Mouse (Mus musculus) ES-E14 (cell line): ENCODE measurements around the gene Samd1.

ENCODE experiments used
- CHD2 ChIP-seq: IDR thresholded peaks from 2 replicates; pipeline ENCODE4 v1.6.1; 2014; ENCODE audit warnings: mild to moderate bottlenecking, low read depth, low read length, inconsistent platforms
- HCFC1 ChIP-seq: IDR thresholded peaks from 2 replicates; pipeline ENCODE4 v1.6.1; 2012; ENCODE audit warnings: low read length, inconsistent platforms, borderline replicate concordance; ENCODE audit not compliant: insufficient read depth
- MAFK ChIP-seq: IDR thresholded peaks from 2 replicates; pipeline ENCODE4 v1.6.1; 2014; ENCODE audit warnings: mild to moderate bottlenecking, low read depth, low read length, inconsistent platforms; ENCODE audit not compliant: insufficient read depth
- ZC3H11A ChIP-seq: IDR thresholded peaks from 2 replicates; pipeline ENCODE4 v1.6.1; 2012; ENCODE audit warnings: low read depth, mild to moderate bottlenecking, inconsistent platforms, low read length, borderline replicate concordance
- ZNF384 ChIP-seq: IDR thresholded peaks from 2 replicates; pipeline ENCODE4 v1.6.1; 2012; ENCODE audit warnings: low read depth, low read length, inconsistent platforms

DNA sequence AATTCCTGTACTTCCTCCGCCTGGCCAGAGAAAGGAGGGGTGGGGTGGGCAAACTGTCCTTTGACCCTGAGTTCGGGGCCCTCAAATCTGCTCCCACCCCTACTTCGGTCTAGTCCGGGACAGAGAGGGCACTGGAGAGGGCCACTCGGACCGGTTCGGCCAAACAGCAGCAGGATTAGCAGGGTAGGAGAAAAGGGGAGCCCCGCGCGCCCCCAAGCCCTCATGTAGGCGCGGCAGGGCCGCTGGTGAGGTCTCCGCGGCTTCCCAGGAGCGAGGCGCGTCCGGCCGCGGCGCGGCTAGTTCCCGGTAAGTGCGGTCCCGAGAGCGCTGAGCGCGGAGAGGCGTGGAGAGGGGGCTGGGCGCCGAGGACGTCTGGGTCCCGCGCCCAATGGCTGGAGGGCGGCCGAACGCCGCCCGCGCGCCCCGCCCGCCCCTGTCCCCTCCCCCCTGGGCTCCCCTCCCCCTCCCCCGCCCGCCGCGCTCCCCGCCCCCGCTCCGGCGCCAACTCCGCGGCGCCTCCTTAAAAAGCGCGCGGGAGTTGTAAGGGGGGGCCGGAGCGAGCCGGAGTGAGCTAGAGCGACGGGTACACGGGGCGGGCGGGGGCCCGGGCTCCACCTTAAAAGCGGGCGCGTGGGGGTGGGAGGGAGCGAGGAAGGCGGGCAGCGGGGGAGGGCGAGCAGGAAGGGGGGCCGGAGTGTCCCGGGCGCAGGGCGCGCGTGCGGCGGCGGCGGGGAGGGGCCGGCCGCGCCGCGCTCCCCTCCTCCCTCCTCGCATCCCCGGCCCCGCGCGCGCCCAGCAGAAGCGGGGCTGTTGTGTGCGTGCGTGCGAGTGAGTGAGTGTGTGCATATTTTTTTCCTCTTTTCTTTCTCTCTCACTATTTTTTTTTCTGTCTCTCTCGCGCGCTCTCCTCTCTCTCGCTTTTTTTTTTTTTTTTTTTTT lies 636 bp upstream of the Samd1 start:
- TF ChIP-seq CHD2 = no peak
- TF ChIP-seq ZC3H11A = no peak
- 0 out of 2 replicates have a peak, but pooled peaks have one; percentile 51 for TF ChIP-seq HCFC1
- peak; percentile 97 for TF ChIP-seq ZNF384
- no peak for TF ChIP-seq MAFK
